Mouse (Mus musculus) neutrophil, adult 5-6 weeks (primary cell): ENCODE data around the gene Hivep1. TPM values are rescaled to one million over a fixed set of nuclear protein-coding genes. Genes with fewer than 3 reads are reported as not detected.

Experiments used
- ATAC-seq: fragments of 151-379, 151-347 bp; 2 replicates; pipeline ENCODE4 v1.8.0; 2017; ENCODE audit warnings: mild to moderate bottlenecking, moderate TSS enrichment; ENCODE audit not compliant: insufficient number of reproducible peaks, poor library complexity, low FRiP score, severe bottlenecking; ENCODE audit errors: extremely low read depth
- total RNA-seq: library from RNA; stranded (forward); fragments of 200-1000 nt; gene quantifications from 2 replicates; pipeline ENCODE4 v1.2.3, GENCODE M21; 2017

The Hivep1 gene
- total RNA-seq, 1 experiment from 2014 or later = 30.8 TPM

- ATAC-seq = no peak
Observed at GRCm38 (mm10) chr13:42070236-42070635, 18.4 kb downstream of the Hivep1 start.

GRCm38 (mm10) chr13:42071011-42071410, 19.2 kb downstream of the Hivep1 start:
- no peak for ATAC-seq

GRCm38 (mm10) chr13:42073285-42073684, 21.5 kb downstream of the Hivep1 start:
- ATAC-seq = no peak

DNA sequence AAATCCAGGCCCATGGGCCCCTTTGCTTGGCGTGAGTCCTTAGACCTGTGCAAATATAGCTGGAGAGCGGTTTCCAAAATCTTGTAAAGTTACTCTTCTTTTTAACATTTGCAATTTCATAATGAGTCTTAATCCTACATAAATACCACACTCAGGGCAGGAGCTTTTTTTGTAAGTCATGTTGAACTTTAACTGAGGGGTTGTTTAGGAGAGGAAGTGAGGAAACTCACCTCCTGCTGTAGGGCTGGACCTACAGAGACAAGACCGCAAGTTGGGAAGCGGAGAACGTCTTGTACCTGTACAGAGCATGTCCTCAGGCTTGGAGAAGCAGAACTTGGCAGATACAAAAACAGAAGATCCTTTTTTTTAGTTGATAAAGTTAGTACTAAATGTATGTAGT, 23.7 kb downstream of the Hivep1 start:
- no peak for ATAC-seq

- ATAC-seq = no peak
Observed at GRCm38 (mm10) chr13:42076751-42077302, 25.0 kb downstream of the Hivep1 start.

GRCm38 (mm10) chr13:42077629-42078028, 25.8 kb downstream of the Hivep1 start:
- no peak for ATAC-seq

- no peak for ATAC-seq
Observed at GRCm38 (mm10) chr13:42080131-42080916, 28.5 kb downstream of the Hivep1 start.

- no peak for ATAC-seq
Observed at GRCm38 (mm10) chr13:42088339-42088738, 36.5 kb downstream of the Hivep1 start.

- no peak for ATAC-seq
Observed at GRCm38 (mm10) chr13:42089025-42089424, 37.2 kb downstream of the Hivep1 start.

- ATAC-seq = no peak
Observed at GRCm38 (mm10) chr13:42090751-42091150, 38.9 kb downstream of the Hivep1 start.

DNA sequence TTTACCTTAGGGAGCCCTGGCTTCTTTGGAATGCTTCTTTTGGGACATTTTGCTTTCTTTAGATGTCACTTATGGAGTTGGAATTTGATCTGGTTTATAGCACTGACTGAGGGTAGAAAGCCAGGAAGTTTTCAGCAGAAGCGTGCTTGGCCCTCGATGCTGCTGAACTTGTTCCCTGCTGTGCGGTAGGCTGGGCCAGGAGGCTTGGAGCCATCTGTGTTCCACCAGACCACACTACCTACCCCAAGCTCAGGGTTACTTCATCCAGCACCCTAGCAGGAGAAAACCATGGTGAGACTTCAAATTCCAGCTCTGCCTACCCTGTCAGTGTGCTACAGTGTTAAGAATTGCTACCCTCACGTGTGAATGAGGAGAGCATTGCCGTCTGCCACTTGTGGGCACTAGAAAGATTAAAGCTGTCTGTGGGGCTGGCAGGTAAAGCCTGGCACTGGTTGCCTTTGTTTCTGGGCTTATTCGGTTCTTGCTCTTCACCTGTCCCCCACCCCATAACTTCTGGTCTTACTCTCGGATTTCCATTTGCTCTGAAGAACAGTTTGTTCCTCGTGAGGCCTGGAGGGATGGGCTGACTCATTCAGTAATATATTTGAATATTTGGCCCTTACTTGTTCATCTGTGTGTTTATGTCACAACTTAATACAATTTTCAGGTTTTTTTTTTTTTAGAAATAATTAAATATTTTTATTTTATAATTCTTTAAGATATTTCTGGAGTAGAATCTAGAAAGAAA, 40.7 kb downstream of the Hivep1 start:
- no peak for ATAC-seq

GRCm38 (mm10) chr13:42093268-42094042, 41.6 kb downstream of the Hivep1 start:
- ATAC-seq = no peak

DNA sequence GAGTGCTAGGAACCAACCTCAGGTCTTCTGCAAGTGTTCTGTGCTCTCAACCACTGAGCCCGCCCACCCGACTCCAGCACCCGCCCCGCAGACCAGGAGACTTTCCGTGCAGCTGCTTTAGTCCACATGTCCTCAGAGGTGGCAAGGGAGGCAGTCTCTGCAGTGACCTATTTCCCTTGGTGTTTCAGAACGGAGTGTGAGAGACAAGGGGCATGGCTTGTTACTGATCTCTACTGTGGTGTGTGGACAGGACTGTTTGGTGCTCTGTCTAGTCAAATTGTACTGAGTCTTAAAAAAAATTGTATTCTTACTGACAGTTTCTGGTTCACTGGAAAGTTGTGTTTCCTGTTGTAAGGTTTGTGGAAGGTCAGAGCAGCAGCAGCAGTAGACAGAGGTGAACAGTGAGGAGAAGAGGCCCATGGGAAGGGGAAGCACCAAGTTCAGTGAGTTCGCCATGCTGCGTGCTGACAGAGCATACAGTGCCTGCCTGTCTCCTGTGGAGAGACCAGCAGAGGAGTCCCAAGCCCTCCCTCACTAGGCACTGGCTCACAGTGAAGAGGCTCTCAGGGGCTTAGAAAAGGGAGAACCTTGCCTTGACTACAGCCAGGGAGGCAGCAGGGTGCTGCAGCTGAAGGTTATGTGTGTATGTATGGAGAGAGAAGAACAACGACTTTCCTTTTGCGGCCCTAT, 44.1 kb downstream of the Hivep1 start:
- peak; percentile 82 for ATAC-seq

DNA sequence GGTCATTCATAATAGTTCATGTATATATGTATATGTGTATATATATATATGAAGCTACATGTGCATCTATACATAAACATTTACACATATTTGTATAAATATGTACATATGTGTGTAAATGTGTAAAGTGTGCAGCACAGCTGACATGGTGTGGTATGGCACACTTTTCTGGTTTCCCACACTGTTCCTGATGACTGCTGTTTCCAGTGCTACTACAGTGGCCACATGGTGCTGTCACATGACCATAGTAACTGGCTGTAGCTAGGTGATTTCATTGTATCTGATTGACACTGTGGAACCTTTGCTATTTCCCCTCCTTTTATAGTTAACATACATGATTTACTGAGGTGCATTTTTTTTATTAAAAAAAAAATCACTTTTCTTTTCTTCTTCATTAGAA, 45.3 kb downstream of the Hivep1 start:
- ATAC-seq = no peak

DNA sequence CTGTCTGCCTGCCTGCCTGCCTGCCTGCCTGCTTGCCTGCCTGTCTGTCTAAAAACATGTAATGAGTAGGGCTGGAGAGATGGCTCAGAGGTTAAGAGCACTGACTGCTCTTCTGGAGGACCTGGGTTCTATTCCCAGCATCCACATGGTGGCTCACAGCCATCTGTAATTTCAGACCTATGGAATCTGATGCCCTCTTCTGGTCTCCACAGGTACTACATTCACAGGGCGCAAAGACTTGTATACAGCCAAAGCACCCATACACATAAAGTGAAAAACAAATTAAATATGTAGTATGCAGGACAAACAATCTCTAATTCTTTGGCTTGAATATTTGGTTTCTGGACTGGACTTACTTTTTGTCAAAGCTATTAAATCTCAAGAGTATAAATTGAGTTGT, 46.7 kb downstream of the Hivep1 start:
- no peak for ATAC-seq

DNA sequence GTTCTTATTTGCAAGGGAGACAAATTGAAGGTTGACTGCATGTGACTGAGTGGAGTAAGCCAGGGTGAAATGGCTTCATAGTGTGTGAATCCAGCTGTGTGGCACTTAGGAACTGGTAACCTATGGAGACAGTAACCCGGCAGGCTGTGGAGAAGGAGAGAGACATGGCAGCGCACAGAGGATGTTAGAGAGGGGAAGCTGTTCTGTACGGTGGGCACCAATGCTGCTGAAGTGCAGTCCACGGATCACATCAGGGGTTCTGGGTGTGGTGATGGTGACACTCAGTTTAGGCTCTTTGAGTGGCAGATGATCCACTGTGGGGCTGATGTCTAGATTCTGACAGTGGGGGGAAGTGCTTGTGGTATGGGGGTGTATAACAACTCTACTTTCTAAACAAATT, 47.7 kb downstream of the Hivep1 start:
- no peak for ATAC-seq

GRCm38 (mm10) chr13:42101440-42102190, 49.8 kb downstream of the Hivep1 start:
- peak; percentile 43 for ATAC-seq

DNA sequence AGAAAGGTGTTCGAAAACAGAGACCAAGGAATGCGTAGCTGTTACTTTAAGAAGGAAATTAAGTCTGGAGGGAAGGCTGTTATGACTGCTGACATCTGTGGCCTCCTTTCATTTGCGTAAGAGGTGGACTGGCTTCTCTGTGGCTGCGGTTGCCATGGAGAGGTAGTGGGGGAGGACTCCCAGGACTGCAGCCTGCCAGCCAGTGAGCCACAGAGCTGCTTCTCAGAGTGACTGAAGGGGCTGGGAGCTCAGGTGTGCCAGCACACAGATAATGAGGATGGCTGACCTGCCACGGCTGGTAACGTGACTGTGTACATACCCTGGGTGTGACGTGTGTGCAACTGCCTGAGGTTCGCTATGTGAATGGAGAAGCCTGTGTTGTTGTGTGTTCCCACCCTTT, 51.2 kb downstream of the Hivep1 start:
- ATAC-seq = peak; percentile 90
